ENCODE assay signal across 8 mouse cellular contexts in genomic region chr2:119288270-119288882, GRCm38 (mm10). TPM values are rescaled to one million over a fixed set of nuclear protein-coding genes. Genes with fewer than 3 reads are reported as not detected.
DNase-seq lines count a peak whose midpoint lies in the region; ATAC-seq lines count a peak whose summit lies in the region.

Gene Vps18, plus strand, starts transcription at chr2:119288740.

- peak within 1 kb of the TSS; percentile 80 for H3K27ac ChIP-seq in heart, embryonic 10.5 days
- H3K27ac ChIP-seq in kidney, embryonic 15.5 days: peak within 1 kb of the TSS; percentile 58

- no peaks in the 10 kb centered on the region for H3K27me3 ChIP-seq in heart, embryonic 10.5 days (ENCODE audit: insufficient read depth, poor library complexity, severe bottlenecking)
- no peaks in the 10 kb centered on the region for H3K27me3 ChIP-seq in kidney, embryonic 15.5 days

- H3K36me3 ChIP-seq in heart, embryonic 10.5 days: peaks cover 35% of the 10 kb centered on the region
- peaks cover 34% of the 10 kb centered on the region for H3K36me3 ChIP-seq in kidney, embryonic 15.5 days

- H3K4me3 ChIP-seq in heart, embryonic 10.5 days: peak within 1 kb of the TSS; percentile 83
- peak within 1 kb of the TSS; percentile 85 for H3K4me3 ChIP-seq in kidney, embryonic 15.5 days (replicated peaks)

- ATAC-seq in erythroblast, adult 5-6 weeks (replicated peaks; ENCODE audit: low FRiP score, poor library complexity, severe bottlenecking): peak; percentile 96
- ATAC-seq in kidney, embryonic 15.5 days (replicated peaks; ENCODE audit: low FRiP score): peak; percentile 95
- peak; percentile 92 for ATAC-seq in monocyte, adult 5-6 weeks (replicated peaks; ENCODE audit: insufficient number of reproducible peaks, low FRiP score, low TSS enrichment, poor library complexity, severe bottlenecking)

- H3K4me2 ChIP-seq in kidney, embryonic 15.5 days: peak within 1 kb of the TSS; percentile 93

- 1% methylated on average over 31 of the region's 31 CpGs for WGBS in heart, embryonic 10.5 days
- 1% methylated on average over 31 of the region's 31 CpGs for WGBS in kidney, embryonic 15.5 days

- DNase-seq in B cell, adult 2 months: peak; percentile 99 to 100
- DNase-seq in brain, adult 2 months (ENCODE audit: low read depth, low spot score): peak; percentile 99
- peak; percentile 99 for DNase-seq in heart, embryonic 10.5 days (ENCODE audit: low spot score)
- DNase-seq in liver: peak; percentile 97
- peak; percentile 98 to 99 for DNase-seq in spleen, postnatal 4 days (ENCODE audit: low spot score in 2 of 2)

- no peaks in the 10 kb centered on the region for H3K9me3 ChIP-seq in heart, embryonic 10.5 days
- no peaks in the 10 kb centered on the region for H3K9me3 ChIP-seq in kidney, embryonic 15.5 days (replicated peaks)

- H3K9ac ChIP-seq in kidney, embryonic 15.5 days: peak within 1 kb of the TSS; percentile 91

- peaks cover 16% of the 10 kb centered on the region for H3K4me1 ChIP-seq in heart, embryonic 10.5 days
- H3K4me1 ChIP-seq in kidney, embryonic 15.5 days: peaks cover 19% of the 10 kb centered on the region

RNA-seq across cellular contexts. Expression of gene Vps18, which starts in this region (rescaled TPM):
- total RNA-seq in erythroblast, adult 5-6 weeks (2015; ENCODE audit: low replicate concordance): 1.2 and 1.7 TPM in 2 replicates
- total RNA-seq in erythroblast, adult 5-6 weeks (2017; ENCODE audit: low replicate concordance): 3.1 and 3.8 TPM in 2 replicates
- 17.4 and 18.6 TPM in 2 replicates for polyA plus RNA-seq in heart, embryonic 10.5 days (2016; fragmentation: Nextera tagmentation; extraction: Ambion mirVana)
- 17.6 and 19.6 TPM in 2 replicates for polyA plus RNA-seq in kidney, embryonic 15.5 days (2015; fragmentation: Nextera tagmentation; extraction: Ambion mirVana)
- 20.7 to 33.0 TPM (median 21.1 TPM) in 3 replicates for total RNA-seq in monocyte, adult 5-6 weeks (2017)

Comparison
In these comparisons a context has a peak if more than half of its experiments do, and no peak if none do; other contexts are left out.
1. Peak in every context shown above with its lines: DNase-seq, ATAC-seq, H3K4me3 ChIP-seq and H3K27ac ChIP-seq.